Mouse (Mus musculus) liver, embryonic 11.5 days (tissue): Measurements from ENCODE around the gene Igsf10. TPM values are rescaled to one million over a fixed set of nuclear protein-coding genes. Genes with fewer than 3 reads are reported as not detected.

Experiments used
- ATAC-seq: fragments of 200-750 bp; cut with Nextera tagmentation; replicated peaks from 2 replicates; pipeline ENCODE4 v1.8.0; 2017; ENCODE audit warnings: moderate number of reproducible peaks, mild to moderate bottlenecking, moderate TSS enrichment, moderate library complexity; ENCODE audit not compliant: low FRiP score
- DNase-seq: peaks from one replicate; pipeline ENCODE4 v3.0.0-alpha.2; 2017; ENCODE audit warnings: low spot score
- H3K27ac ChIP-seq: fragments of 300-500 bp; sonication (generic); 2 replicates; pipeline ENCODE4 v1.5.1; 2014; ENCODE audit warnings: mild to moderate bottlenecking, low read depth, low read length, control low read depth
- H3K27me3 ChIP-seq: fragments of 300-500 bp; sonication (generic); replicated peaks from 2 replicates; pipeline ENCODE4 v1.6.1; 2014; ENCODE audit warnings: low read length, mixed read lengths; ENCODE audit not compliant: control insufficient read depth, insufficient read depth
- H3K36me3 ChIP-seq: fragments of 300-500 bp; sonication (generic); 2 replicates; pipeline ENCODE4 v1.6.1; 2014; ENCODE audit warnings: mild to moderate bottlenecking, low read length, moderate library complexity, mixed read lengths; ENCODE audit not compliant: control insufficient read depth, insufficient read depth
- H3K4me1 ChIP-seq: fragments of 300-500 bp; sonication (generic); replicated peaks from 2 replicates; pipeline ENCODE4 v1.6.1; 2014; ENCODE audit warnings: low read length, mixed read lengths; ENCODE audit not compliant: control insufficient read depth, insufficient read depth
- H3K4me2 ChIP-seq: fragments of 300-500 bp; sonication (generic); 2 replicates; pipeline ENCODE4 v1.6.1; 2014; ENCODE audit warnings: mild to moderate bottlenecking, control low read depth, moderate library complexity
- H3K4me3 ChIP-seq: fragments of 300-500 bp; sonication (generic); 2 replicates; pipeline ENCODE4 v1.5.1; 2014; ENCODE audit warnings: low read depth, low read length, control low read depth
- H3K9ac ChIP-seq: fragments of 300-500 bp; sonication (generic); 2 replicates; pipeline ENCODE4 v1.6.1; 2014; ENCODE audit warnings: low read depth, low read length, control low read depth
- H3K9me3 ChIP-seq: fragments of 300-500 bp; sonication (generic); 2 replicates; pipeline ENCODE4 v1.6.1; 2016; ENCODE audit warnings: low read length, inconsistent platforms, mixed read lengths; ENCODE audit not compliant: control insufficient read depth
- WGBS: fragments of 180-500 bp; shearing (Covaris S2); extraction: QIAGEN DNeasy Blood & Tissue Kit; methylation state at CpG from one replicate; pipeline ENCODE4 v1.1.7; 2014; 5-methylcytosine and 5-hydroxymethylcytosine counted together
- polyA plus RNA-seq: library from polyadenylated mRNA; unstranded; fragments of >200 nt; fragmentation: Nextera tagmentation; extraction: Ambion mirVana; gene quantifications from 2 replicates; pipeline ENCODE4 v1.2.1, GENCODE M21; 2014

Igsf10 gene
- polyA plus RNA-seq, 1 experiment from 2014 or later = 1.1 TPM

DNA sequence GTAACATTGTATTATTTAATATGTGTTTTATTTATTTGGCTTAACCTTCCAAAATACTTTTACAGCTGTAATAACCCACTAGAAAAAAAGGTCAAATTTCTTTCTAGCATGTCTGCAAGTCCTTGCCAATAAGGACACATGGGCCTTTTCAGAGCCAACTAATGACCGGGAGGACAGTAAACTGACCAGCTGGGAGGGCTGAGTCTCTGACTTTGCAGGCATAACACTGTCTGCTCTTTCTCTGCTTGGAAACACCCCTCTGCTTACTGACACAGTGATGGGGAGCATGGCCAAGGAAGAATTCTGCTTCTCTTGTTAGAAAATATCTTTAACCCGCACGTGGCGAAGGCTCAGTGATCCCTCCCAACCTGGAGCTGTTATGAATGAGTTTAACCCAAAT is 1.2 kb downstream of the Igsf10 start:
- WGBS = 69% methylated on average over 4 of the region's 4 CpGs
- Histone ChIP-seq H3K9ac (no peak overlapping the region), H3K9me3 (no peaks in the 10 kb centered on the region), H3K4me1 (no peaks in the 10 kb centered on the region), H3K27ac (no peak overlapping the region), H3K36me3 (no peaks in the 10 kb centered on the region), H3K4me3 (no peak overlapping the region), H3K4me2 (no peak overlapping the region; the same call in 1 of the 2 replicates), H3K27me3 (no peaks in the 10 kb centered on the region)
- ATAC-seq = no peak
- DNase-seq = no peak

DNA sequence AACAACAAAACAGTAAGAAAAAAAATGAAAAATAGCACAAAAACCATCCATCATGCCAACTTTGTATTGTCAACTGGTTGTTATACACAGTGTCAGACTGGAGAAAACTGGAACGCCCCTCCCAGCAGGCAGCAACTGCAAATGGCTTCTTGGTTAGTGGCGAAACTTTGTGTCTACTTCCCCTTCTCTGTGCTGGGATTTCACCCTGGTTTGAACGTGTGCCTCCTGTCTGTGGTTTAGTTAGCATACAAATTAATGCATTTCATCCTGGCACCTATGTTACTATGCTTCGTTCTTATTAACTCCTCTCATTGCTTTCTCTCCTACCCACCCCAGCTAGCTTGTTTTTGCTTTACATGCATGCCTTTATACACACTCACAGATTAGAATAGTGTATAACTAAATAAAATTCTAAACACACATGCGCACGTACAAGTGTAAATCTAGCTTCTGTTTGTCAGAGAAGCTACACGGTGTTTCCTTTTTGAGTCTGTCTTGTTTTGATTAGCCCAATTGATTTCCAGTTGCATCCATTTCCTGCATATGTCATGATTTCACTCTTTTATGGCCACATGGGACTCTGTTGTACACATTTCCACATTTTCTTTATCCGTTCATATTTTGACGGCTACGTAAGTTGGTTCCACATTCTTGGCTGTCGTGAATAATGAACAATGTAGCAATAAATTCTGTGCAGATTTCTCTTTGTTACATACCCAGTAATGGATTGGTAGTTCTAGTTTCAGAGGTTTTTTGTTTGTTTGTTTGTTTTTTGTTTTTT is 2.4 kb downstream of the Igsf10 start:
- no peaks in the 10 kb centered on the region for H3K9me3 ChIP-seq
- H3K4me1 ChIP-seq = no peaks in the 10 kb centered on the region
- H3K4me3 ChIP-seq = no peak overlapping the region
- no peak overlapping the region for H3K9ac ChIP-seq
- 71% methylated on average over 11 of the region's 11 CpGs for WGBS
- H3K36me3 ChIP-seq = no peaks in the 10 kb centered on the region
- no peak for DNase-seq
- no peak overlapping the region for H3K27ac ChIP-seq
- H3K27me3 ChIP-seq = no peaks in the 10 kb centered on the region
- no peak overlapping the region for H3K4me2 ChIP-seq
- ATAC-seq = no peak

- no peak overlapping the region for H3K4me3 ChIP-seq
- H3K9ac ChIP-seq = no peak overlapping the region
- H3K27ac ChIP-seq = no peak overlapping the region
- no peaks in the 10 kb centered on the region for H3K36me3 ChIP-seq
- H3K4me1 ChIP-seq = no peaks in the 10 kb centered on the region
- H3K4me2 ChIP-seq = no peak overlapping the region
- WGBS = 84% methylated on average over 2 of the region's 2 CpGs
- no peak for ATAC-seq
- H3K9me3 ChIP-seq = no peaks in the 10 kb centered on the region
- H3K27me3 ChIP-seq = no peaks in the 10 kb centered on the region
- DNase-seq = no peak
These were observed 15.7 kb downstream of the Igsf10 start for GRCm38 (mm10) chr3:59328526-59328925.

DNA sequence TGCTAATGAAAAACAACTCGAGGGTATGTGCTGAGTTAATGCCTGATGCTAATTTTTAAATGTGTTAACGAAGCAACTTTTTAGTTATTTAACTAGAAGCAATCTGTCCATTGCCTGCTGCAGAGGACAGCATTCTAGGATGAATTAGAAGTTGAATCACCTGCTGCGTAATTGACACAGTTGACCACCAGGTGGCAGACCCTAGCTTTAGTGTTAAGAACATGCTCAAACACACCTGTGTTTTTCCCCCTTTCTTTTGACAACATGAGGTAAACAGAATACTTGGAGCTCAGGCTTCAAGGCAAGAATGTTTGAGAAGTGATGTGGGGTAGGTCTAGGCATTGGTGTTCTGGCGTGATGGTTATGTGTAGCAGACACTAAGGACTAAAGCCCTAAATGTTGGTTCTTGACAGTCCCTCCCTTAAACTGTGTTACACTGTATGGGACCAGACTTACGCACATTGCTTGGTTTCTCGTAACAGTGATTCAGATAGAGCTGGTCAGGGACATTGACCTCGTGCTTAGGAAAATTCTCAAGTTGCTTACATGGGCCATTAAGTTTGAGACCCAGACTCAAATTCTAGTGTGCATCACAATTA is 22.8 kb downstream of the Igsf10 start:
- Histone ChIP-seq H3K27ac (no peak overlapping the region), H3K4me2 (no peak overlapping the region), H3K27me3 (no peaks in the 10 kb centered on the region), H3K9me3 (no peaks in the 10 kb centered on the region), H3K4me3 (no peak overlapping the region), H3K36me3 (no peaks in the 10 kb centered on the region; the same call in 1 of the 2 replicates), H3K9ac (no peak overlapping the region), H3K4me1 (no peaks in the 10 kb centered on the region)
- 48% methylated on average over 7 of the region's 7 CpGs for WGBS
- DNase-seq = no peak
- ATAC-seq = no peak

DNA sequence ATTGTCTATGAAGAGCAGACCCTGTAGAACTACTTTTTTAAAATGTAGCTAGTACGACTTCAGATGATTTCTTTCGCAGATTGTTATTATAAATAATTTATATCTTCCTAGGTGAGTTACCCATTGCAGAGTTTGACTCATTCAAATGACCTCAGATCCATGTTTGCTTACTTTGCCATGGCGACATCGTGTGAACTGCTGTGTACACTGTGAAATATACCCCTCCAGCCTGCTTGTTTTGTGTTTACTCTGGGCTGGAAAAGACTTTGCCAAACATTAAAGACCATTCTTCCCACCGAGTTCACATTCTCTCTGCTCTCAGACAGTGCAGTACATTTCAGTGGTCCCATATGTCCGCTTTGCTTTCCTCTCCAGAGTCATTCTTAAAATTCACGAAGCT is 28.1 kb downstream of the Igsf10 start:
- Histone ChIP-seq H3K4me2 (no peak overlapping the region), H3K36me3 (no peaks in the 10 kb centered on the region; the same call in 1 of the 2 replicates), H3K9me3 (no peaks in the 10 kb centered on the region), H3K4me3 (no peak overlapping the region), H3K27me3 (no peaks in the 10 kb centered on the region), H3K9ac (no peak overlapping the region), H3K27ac (no peak overlapping the region), H3K4me1 (no peaks in the 10 kb centered on the region)
- 83% methylated on average over 7 of the region's 7 CpGs for WGBS
- ATAC-seq (no peak), DNase-seq (no peak)

DNA sequence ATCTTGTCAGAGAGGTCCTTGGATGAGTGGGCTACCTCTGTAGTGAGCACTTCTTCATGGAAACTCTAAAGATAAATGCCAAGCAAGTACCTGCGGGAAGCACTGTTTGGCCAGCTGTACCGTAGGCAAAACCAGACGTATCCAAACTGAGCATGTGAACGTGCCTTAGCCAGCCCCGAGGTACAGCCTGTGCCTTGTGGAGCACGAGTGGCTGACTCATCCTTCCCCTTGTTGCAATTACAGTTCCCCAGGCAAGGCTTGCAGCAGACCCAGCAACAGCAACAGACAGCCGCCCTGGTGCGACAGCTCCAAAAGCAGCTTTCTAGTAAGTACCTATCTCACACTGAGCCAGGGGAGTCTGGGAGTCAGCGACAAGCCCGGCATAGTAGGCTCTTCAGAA is 31.6 kb downstream of the Igsf10 start:
- H3K4me1 ChIP-seq = no peaks in the 10 kb centered on the region
- H3K27ac ChIP-seq = no peak overlapping the region
- H3K4me2 ChIP-seq = no peak overlapping the region
- no peaks in the 10 kb centered on the region for H3K9me3 ChIP-seq
- no peak overlapping the region for H3K9ac ChIP-seq
- H3K36me3 ChIP-seq = no peaks in the 10 kb centered on the region
- ATAC-seq = no peak
- no peak overlapping the region for H3K4me3 ChIP-seq
- H3K27me3 ChIP-seq = no peaks in the 10 kb centered on the region
- no peak for DNase-seq
- WGBS = 72% methylated on average over 10 of the region's 10 CpGs

- WGBS = 88% methylated on average over 2 of the region's 2 CpGs
- Histone ChIP-seq H3K4me1 (no peaks in the 10 kb centered on the region), H3K9me3 (no peaks in the 10 kb centered on the region), H3K4me3 (no peak overlapping the region), H3K9ac (no peak overlapping the region), H3K4me2 (no peak overlapping the region), H3K27me3 (no peaks in the 10 kb centered on the region), H3K27ac (no peak overlapping the region), H3K36me3 (no peaks in the 10 kb centered on the region)
- ATAC-seq = no peak
- no peak for DNase-seq
These were observed 38.7 kb downstream of the Igsf10 start for GRCm38 (mm10) chr3:59305518-59305917.

DNA sequence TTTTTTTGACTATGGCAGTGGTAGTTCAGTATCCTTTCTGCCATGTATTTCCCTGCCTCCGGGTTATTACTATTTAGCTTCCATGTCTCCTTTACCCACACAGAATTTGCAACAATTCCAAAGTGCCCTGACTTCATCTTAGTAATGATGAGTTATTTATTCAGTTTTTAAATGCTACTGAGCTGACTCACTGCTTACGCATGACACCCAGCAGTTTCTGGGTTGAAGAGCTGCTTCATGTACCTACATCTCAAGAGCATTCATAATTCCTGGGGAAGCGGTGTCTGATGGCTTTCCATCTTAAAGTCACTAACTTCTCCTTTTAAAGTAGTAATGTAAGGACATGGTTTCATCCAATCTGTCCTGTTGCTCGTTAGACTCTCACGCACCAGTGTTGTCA is 39.2 kb downstream of the Igsf10 start:
- ATAC-seq = no peak
- Histone ChIP-seq H3K9me3 (no peaks in the 10 kb centered on the region), H3K36me3 (no peaks in the 10 kb centered on the region), H3K27ac (no peak overlapping the region), H3K9ac (no peak overlapping the region), H3K4me2 (no peak overlapping the region), H3K4me1 (no peaks in the 10 kb centered on the region), H3K27me3 (no peaks in the 10 kb centered on the region), H3K4me3 (no peak overlapping the region)
- DNase-seq = no peak
- 86% methylated on average over 5 of the region's 5 CpGs for WGBS

DNA sequence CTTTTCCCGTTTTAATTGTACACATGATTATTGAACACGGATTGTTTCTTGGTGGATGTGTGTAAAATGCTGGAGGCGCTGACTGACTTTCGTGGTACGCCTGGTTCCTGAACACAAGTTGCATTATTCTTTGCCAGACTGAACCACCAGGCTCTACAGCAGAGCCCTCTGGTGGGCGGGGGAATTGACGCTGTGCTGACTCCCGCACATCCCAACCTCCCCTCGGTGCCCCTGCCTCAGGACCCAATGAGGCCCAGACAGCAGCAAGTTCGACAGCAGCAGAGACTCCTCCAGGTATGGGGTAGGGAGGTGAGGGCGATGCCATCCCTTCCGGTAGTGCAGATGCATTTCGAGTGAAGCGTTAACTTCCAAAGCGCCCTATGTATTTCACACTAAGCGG is 46.5 kb downstream of the Igsf10 start:
- Histone ChIP-seq H3K4me2 (no peak overlapping the region), H3K9me3 (no peaks in the 10 kb centered on the region), H3K27ac (no peak overlapping the region), H3K9ac (no peak overlapping the region), H3K27me3 (no peaks in the 10 kb centered on the region), H3K4me1 (no peaks in the 10 kb centered on the region), H3K4me3 (no peak overlapping the region), H3K36me3 (no peaks in the 10 kb centered on the region)
- ATAC-seq (no peak), DNase-seq (no peak)
- 83% methylated on average over 16 of the region's 16 CpGs for WGBS
